Mouse (Mus musculus): Measurements from ENCODE around the gene Gm20843.
"Not testable (repeated sequence)": the region's sequence is repeated elsewhere in the genome, so short reads cannot be mapped to it uniquely, and the experiment has no call there.

Gm20843 gene

DNA sequence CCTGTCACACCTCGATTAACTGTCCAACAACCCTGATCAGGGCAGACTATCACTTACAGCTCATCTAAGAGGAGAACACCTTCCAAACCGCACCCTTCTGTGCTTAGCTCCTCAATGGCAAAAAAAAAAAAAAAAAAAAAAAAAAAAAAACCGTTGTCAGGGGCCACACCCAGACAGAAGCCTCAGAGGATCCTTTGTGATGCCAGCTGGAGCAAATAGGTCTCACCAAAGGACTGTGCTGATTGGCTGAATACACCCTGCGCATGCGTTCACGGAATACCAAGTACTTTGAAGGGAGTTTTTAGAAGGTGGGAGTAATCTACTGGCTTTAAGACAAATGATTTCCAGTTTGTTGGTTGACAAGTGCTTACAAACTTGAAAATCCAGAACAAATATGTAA is at the start of gene Gm20843:
TSS of gene Gm20843 (minus strand) at position 101 of the 400 bp plus-strand sequence.
- not testable (repeated sequence) for DNase-seq (ENCODE audit: low spot score)
